Mouse (Mus musculus): ENCODE results near the gene Pex7. TPM values are rescaled to one million over a fixed set of nuclear protein-coding genes. Genes with fewer than 3 reads are reported as not detected.
A peak's percentile ranks its signal among the peaks of the same experiment; 100 is the strongest.

Gene Pex7
- polyA plus RNA-seq, 1 experiment: 26.1 TPM

DNA sequence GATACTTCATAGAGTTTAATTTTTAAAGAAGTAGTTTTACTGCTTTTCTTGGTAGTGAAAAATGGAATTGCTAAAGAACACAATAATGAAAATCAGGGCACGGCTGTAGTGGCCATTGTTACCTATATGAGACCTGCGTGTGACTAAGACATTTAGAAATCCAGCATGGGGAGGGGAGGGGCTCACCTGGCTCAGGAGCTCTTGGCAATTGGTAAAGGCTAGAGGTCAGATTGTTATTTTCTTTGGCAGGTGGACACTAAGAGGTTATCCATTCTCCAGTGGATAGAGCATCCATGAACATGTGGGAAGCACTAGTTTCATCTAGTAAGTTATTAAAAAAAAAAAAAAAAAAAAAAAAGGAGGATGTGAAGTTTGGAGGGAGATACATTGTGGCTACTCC, 16.8 kb upstream of the Pex7 start:
- no peak overlapping the region for H3K27ac ChIP-seq (ENCODE audit: control insufficient read depth, insufficient read depth, low read length)
- 98% methylated on average over 2 of the region's 2 CpGs for WGBS
- no peaks in the 10 kb centered on the region for H3K4me1 ChIP-seq (replicated peaks; ENCODE audit: control insufficient read depth, insufficient read depth, low read length)
- TF ChIP-seq POLR2A (IDR thresholded peaks at IDR 0.05; ENCODE audit: control insufficient read depth, extremely low read depth, insufficient read depth, low read length, poor library complexity) (no peak), CTCF (IDR thresholded peaks at IDR 0.05; ENCODE audit: borderline replicate concordance, control insufficient read depth, extremely low read depth, insufficient read depth, low read length, poor library complexity) (no peak)
- DNase-seq: no peak
- H3K27me3 ChIP-seq (ENCODE audit: control insufficient read depth, insufficient read depth, low read length): no peaks in the 10 kb centered on the region
- H3K4me3 ChIP-seq (ENCODE audit: control insufficient read depth, insufficient read depth, low read length): no peak overlapping the region
- H3K36me3 ChIP-seq (ENCODE audit: control insufficient read depth, insufficient read depth, low read length): no peaks in the 10 kb centered on the region

- no peak overlapping the region for H3K4me3 ChIP-seq (ENCODE audit: control insufficient read depth, insufficient read depth, low read length)
- no peaks in the 10 kb centered on the region for H3K36me3 ChIP-seq (ENCODE audit: control insufficient read depth, insufficient read depth, low read length)
- WGBS: 72% methylated on average over 4 of the region's 4 CpGs
- TF ChIP-seq CTCF (IDR thresholded peaks at IDR 0.05; ENCODE audit: borderline replicate concordance, control insufficient read depth, extremely low read depth, insufficient read depth, low read length, poor library complexity): no peak
- TF ChIP-seq POLR2A (IDR thresholded peaks at IDR 0.05; ENCODE audit: control insufficient read depth, extremely low read depth, insufficient read depth, low read length, poor library complexity): no peak
- H3K27me3 ChIP-seq (ENCODE audit: control insufficient read depth, insufficient read depth, low read length): no peaks in the 10 kb centered on the region
- DNase-seq: no peak
- no peaks in the 10 kb centered on the region for H3K4me1 ChIP-seq (replicated peaks; ENCODE audit: control insufficient read depth, insufficient read depth, low read length)
- H3K27ac ChIP-seq (ENCODE audit: control insufficient read depth, insufficient read depth, low read length): no peak overlapping the region
Observed at GRCm38 (mm10) chr10:19922410-19922809, 14.9 kb upstream of the Pex7 start.

DNA sequence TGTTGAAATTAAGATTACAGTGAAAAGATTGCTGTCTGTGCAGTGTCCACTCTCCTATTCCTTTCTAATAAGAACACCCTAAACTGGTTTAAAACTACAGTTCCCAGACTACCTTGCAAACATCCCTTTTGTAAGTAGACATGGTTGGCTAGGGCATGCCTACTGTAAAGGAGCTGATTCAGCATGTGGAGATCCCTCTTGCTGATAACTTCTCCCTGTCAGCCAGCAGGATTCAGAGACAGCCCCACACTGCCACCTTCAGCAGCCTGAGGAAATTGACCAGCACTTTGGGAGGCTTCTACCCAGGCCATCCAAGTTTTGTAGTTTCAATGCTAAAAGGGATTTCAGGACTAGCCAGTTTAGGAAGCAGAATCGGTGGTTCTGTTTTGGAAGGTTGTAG, 7.8 kb upstream of the Pex7 start:
- peak; percentile 31 for DNase-seq
- Histone ChIP-seq H3K27me3 (ENCODE audit: control insufficient read depth, insufficient read depth, low read length) (no peaks in the 10 kb centered on the region), H3K27ac (ENCODE audit: control insufficient read depth, insufficient read depth, low read length) (no peak overlapping the region), H3K4me3 (ENCODE audit: control insufficient read depth, insufficient read depth, low read length) (no peak overlapping the region), H3K36me3 (ENCODE audit: control insufficient read depth, insufficient read depth, low read length) (no peaks in the 10 kb centered on the region), H3K4me1 (replicated peaks; ENCODE audit: control insufficient read depth, insufficient read depth, low read length) (no peaks in the 10 kb centered on the region)
- 41% methylated on average over 1 of the region's 1 CpGs for WGBS
- TF ChIP-seq POLR2A (IDR thresholded peaks at IDR 0.05; ENCODE audit: control insufficient read depth, extremely low read depth, insufficient read depth, low read length, poor library complexity) (no peak), CTCF (IDR thresholded peaks at IDR 0.05; ENCODE audit: borderline replicate concordance, control insufficient read depth, extremely low read depth, insufficient read depth, low read length, poor library complexity) (no peak)

DNA sequence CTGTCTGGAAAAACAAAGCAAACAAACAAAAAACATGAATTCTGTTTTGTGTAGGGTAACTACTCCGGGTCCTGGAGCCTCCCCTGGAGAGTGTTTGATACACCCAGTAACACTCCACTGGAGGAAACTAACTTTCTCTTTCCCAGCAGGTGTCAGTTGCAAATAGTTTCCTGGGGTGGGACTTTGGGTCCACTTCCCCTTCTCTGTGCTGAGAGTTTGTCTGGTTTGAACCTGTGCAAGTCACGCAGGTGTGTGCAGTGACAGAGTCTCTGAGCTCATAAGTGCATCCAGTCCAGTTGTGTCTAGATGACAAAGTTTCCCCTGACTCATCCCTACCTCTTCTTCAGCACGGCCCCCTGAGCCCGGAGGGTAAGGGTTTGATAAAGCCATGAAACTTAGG, 6.3 kb upstream of the Pex7 start:
- Histone ChIP-seq H3K36me3 (ENCODE audit: control insufficient read depth, insufficient read depth, low read length) (no peaks in the 10 kb centered on the region), H3K4me3 (ENCODE audit: control insufficient read depth, insufficient read depth, low read length) (no peak overlapping the region), H3K27ac (ENCODE audit: control insufficient read depth, insufficient read depth, low read length) (no peak overlapping the region), H3K27me3 (ENCODE audit: control insufficient read depth, insufficient read depth, low read length) (no peaks in the 10 kb centered on the region), H3K4me1 (replicated peaks; ENCODE audit: control insufficient read depth, insufficient read depth, low read length) (no peaks in the 10 kb centered on the region)
- TF ChIP-seq POLR2A (IDR thresholded peaks at IDR 0.05; ENCODE audit: control insufficient read depth, extremely low read depth, insufficient read depth, low read length, poor library complexity) (no peak), CTCF (IDR thresholded peaks at IDR 0.05; ENCODE audit: borderline replicate concordance, control insufficient read depth, extremely low read depth, insufficient read depth, low read length, poor library complexity) (no peak)
- DNase-seq: no peak
- 35% methylated on average over 4 of the region's 4 CpGs for WGBS

- 71% methylated on average over 1 of the region's 1 CpGs for WGBS
- DNase-seq: no peak
- Histone ChIP-seq H3K4me3 (ENCODE audit: control insufficient read depth, insufficient read depth, low read length) (no peak overlapping the region), H3K27me3 (ENCODE audit: control insufficient read depth, insufficient read depth, low read length) (no peaks in the 10 kb centered on the region), H3K36me3 (ENCODE audit: control insufficient read depth, insufficient read depth, low read length) (no peaks in the 10 kb centered on the region), H3K27ac (ENCODE audit: control insufficient read depth, insufficient read depth, low read length) (no peak overlapping the region), H3K4me1 (replicated peaks; ENCODE audit: control insufficient read depth, insufficient read depth, low read length) (no peaks in the 10 kb centered on the region)
- TF ChIP-seq POLR2A (IDR thresholded peaks at IDR 0.05; ENCODE audit: control insufficient read depth, extremely low read depth, insufficient read depth, low read length, poor library complexity): no peak
- no peak for TF ChIP-seq CTCF (IDR thresholded peaks at IDR 0.05; ENCODE audit: borderline replicate concordance, control insufficient read depth, extremely low read depth, insufficient read depth, low read length, poor library complexity)
Observed at GRCm38 (mm10) chr10:19911583-19911982, 4.1 kb upstream of the Pex7 start.

- Histone ChIP-seq H3K4me1 (replicated peaks; ENCODE audit: control insufficient read depth, insufficient read depth, low read length) (no peaks in the 10 kb centered on the region), H3K27ac (ENCODE audit: control insufficient read depth, insufficient read depth, low read length) (no peak overlapping the region), H3K27me3 (ENCODE audit: control insufficient read depth, insufficient read depth, low read length) (no peaks in the 10 kb centered on the region), H3K4me3 (ENCODE audit: control insufficient read depth, insufficient read depth, low read length) (no peak overlapping the region), H3K36me3 (ENCODE audit: control insufficient read depth, insufficient read depth, low read length) (no peaks in the 10 kb centered on the region)
- no peak for DNase-seq
- TF ChIP-seq CTCF (IDR thresholded peaks at IDR 0.05; ENCODE audit: borderline replicate concordance, control insufficient read depth, extremely low read depth, insufficient read depth, low read length, poor library complexity) (no peak), POLR2A (IDR thresholded peaks at IDR 0.05; ENCODE audit: control insufficient read depth, extremely low read depth, insufficient read depth, low read length, poor library complexity) (no peak)
- 98% methylated on average over 2 of the region's 2 CpGs for WGBS
Observed at GRCm38 (mm10) chr10:19910516-19910915, 3.0 kb upstream of the Pex7 start.

DNA sequence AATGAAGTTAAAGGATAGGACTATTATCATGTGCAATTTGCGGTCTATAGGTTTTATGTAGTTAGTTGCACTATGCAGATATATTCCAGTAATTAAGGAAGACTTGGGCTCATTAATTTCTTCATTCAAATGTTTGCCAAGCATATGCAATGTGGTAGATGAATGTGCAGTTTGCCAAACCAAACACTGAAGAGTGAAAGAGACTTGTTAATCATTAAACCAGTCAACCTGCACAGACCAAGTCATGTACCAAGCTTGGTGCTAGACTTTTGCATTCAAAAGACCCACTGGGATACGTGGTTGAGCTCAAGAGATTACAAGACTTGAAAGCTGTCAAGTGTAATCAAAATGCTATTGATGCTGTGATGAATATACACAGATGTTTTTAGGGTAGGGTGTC, 587 bp upstream of the Pex7 start:
- Histone ChIP-seq H3K27me3 (ENCODE audit: control insufficient read depth, insufficient read depth, low read length) (no peaks in the 10 kb centered on the region), H3K36me3 (ENCODE audit: control insufficient read depth, insufficient read depth, low read length) (no peaks in the 10 kb centered on the region), H3K4me3 (ENCODE audit: control insufficient read depth, insufficient read depth, low read length) (no peak overlapping the region), H3K4me1 (replicated peaks; ENCODE audit: control insufficient read depth, insufficient read depth, low read length) (no peaks in the 10 kb centered on the region), H3K27ac (ENCODE audit: control insufficient read depth, insufficient read depth, low read length) (no peak overlapping the region)
- DNase-seq: no peak
- TF ChIP-seq POLR2A (IDR thresholded peaks at IDR 0.05; ENCODE audit: control insufficient read depth, extremely low read depth, insufficient read depth, low read length, poor library complexity) (no peak), CTCF (IDR thresholded peaks at IDR 0.05; ENCODE audit: borderline replicate concordance, control insufficient read depth, extremely low read depth, insufficient read depth, low read length, poor library complexity) (no peak)
- 75% methylated on average over 2 of the region's 2 CpGs for WGBS
